Mouse (Mus musculus) bone marrow macrophage, adult 2 months (primary cell): ENCODE results near the gene Magi2.

Experiments used
- CTCF ChIP-seq: IDR thresholded peaks from 2 replicates; pipeline ENCODE4 v1.5.1; 2012; ENCODE audit warnings: low read depth, mild to moderate bottlenecking, low read length, moderate library complexity
- POLR2A ChIP-seq: IDR thresholded peaks from 2 replicates; pipeline ENCODE4 v1.6.1; 2012; ENCODE audit warnings: mild to moderate bottlenecking, low read depth, low read length, borderline replicate concordance

DNA sequence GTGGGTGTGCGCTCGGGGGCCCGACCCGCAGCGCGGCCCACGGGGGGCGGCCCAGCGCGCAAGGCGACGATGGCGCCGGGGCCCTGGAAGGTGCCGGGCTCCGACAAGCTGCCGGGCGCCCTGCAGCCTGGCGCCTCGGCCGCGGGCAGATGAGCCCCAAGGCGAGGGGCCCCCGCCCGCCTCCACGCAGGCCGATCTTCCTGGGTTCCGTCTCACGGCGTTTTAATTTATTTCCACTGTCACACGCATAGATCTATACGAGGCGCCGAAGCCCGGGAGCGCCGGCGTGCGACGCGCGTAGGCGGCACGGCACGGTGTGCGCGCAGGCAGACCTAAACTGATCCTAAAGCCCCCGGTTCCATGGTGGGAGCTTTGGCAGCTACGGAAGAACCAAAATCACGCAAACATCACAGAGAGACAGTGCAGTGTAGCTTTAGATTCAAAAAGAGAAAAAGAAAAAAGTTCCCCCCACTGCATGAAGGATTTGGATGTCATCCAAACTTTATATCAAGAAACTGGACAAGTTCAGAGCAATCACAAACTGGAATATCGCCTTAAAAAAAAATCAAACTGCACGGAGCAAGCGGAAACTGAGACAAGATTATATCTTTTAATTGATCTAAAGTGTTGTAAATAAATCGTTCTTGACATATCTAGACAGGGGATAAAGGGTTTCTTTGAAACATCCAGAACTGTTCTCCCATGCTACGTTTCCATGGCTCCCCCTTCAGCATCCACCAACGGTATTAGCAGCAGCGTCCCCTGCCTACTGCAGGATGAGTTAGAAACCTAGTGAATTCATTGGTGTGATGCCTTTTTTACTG, 1475.9 kb downstream of the Magi2 start:
- no peak for TF ChIP-seq CTCF
- no peak for TF ChIP-seq POLR2A
